Mouse (Mus musculus) heart, adult 11 months (tissue): ENCODE results near the gene Mamdc2.

Source experiments
- DNase-seq: peaks from one replicate; pipeline ENCODE4 v3.0.0; 2022

The Mamdc2 gene

DNA sequence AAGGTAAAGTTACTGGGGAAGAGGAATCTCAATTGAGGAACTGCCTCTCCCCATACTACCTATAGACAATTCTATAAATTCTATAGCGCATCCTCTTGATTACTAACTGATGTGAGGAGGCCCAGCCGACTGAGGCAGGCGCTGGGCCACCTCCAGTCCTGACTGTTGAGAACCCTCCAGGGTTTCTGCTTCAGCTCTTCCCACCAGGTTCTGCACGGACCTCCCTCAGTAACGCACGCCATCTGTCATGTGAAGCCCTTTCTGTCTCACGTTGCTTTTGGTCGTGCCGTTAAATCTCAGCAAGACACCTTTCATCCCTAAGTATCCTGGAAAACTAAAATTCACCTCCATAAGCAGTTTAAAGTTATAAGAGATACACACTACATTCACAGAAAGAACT lies 191.5 kb downstream of the Mamdc2 start:
- DNase-seq, result no peak
